ENCODE assay signal across 8 mouse cellular contexts in genomic region chr5:34637591-34638156, GRCm38 (mm10). TPM values are rescaled to one million over a fixed set of nuclear protein-coding genes. Genes with fewer than 3 reads are reported as not detected.
DNase-seq lines count a peak whose midpoint lies in the region; ATAC-seq and TF ChIP-seq lines count a peak whose summit lies in the region.

No protein-coding gene starts in this region.

- ATAC-seq in lung, embryonic 14.5 days (ENCODE audit: insufficient read depth), result no peak
- no peak for ATAC-seq in lung, postnatal 0 days
- no peak for ATAC-seq in embryonic facial prominence, embryonic 13.5 days (ENCODE audit: insufficient number of reproducible peaks, insufficient read depth, low FRiP score, low TSS enrichment, low read depth)
- ATAC-seq in intestine, embryonic 16.5 days, result 0 out of 2 replicates have a peak, but pooled peaks have one; percentile 2
- no peak for ATAC-seq in neural tube, embryonic 13.5 days (ENCODE audit: low read depth)

- no peaks in the 10 kb centered on the region for H3K27me3 ChIP-seq in lung, embryonic 14.5 days (ENCODE audit: insufficient read depth, low read length)
- H3K27me3 ChIP-seq in lung, postnatal 0 days (replicated peaks; ENCODE audit: insufficient read depth, low read length), result no peaks in the 10 kb centered on the region
- H3K27me3 ChIP-seq in embryonic facial prominence, embryonic 13.5 days, result no peaks in the 10 kb centered on the region
- H3K27me3 ChIP-seq in intestine, embryonic 16.5 days (replicated peaks; ENCODE audit: control insufficient read depth, insufficient read depth, low read length), result no peaks in the 10 kb centered on the region
- H3K27me3 ChIP-seq in neural tube, embryonic 13.5 days, result no peaks in the 10 kb centered on the region

- TF ChIP-seq EP300 in lung, postnatal 0 days (IDR thresholded peaks at IDR 0.05), result no peak

- H3K9me3 ChIP-seq in lung, embryonic 14.5 days (ENCODE audit: low read depth, low read length), result no peaks in the 10 kb centered on the region
- no peaks in the 10 kb centered on the region for H3K9me3 ChIP-seq in lung, postnatal 0 days (ENCODE audit: low read length)
- no peaks in the 10 kb centered on the region for H3K9me3 ChIP-seq in embryonic facial prominence, embryonic 13.5 days
- no peaks in the 10 kb centered on the region for H3K9me3 ChIP-seq in intestine, embryonic 16.5 days (ENCODE audit: control insufficient read depth, low read length)
- H3K9me3 ChIP-seq in neural tube, embryonic 13.5 days, result no peaks in the 10 kb centered on the region

- 0 out of 2 replicates have a peak overlapping the region, but pooled peaks have one; percentile 14 for H3K27ac ChIP-seq in lung, embryonic 14.5 days (ENCODE audit: low read depth)
- H3K27ac ChIP-seq in lung, postnatal 0 days (ENCODE audit: low read length), result no peak overlapping the region
- 0 out of 2 replicates have a peak overlapping the region, but pooled peaks have one; percentile 93 for H3K27ac ChIP-seq in embryonic facial prominence, embryonic 13.5 days
- H3K27ac ChIP-seq in intestine, embryonic 16.5 days (ENCODE audit: low read length), result no peak overlapping the region
- 0 out of 2 replicates have a peak overlapping the region, but pooled peaks have one; percentile 89 for H3K27ac ChIP-seq in neural tube, embryonic 13.5 days (replicated peaks)

- H3K4me2 ChIP-seq in lung, embryonic 14.5 days, result peak overlapping the region; percentile 96
- no peak overlapping the region for H3K4me2 ChIP-seq in lung, postnatal 0 days (replicated peaks; ENCODE audit: low read depth, low read length)
- peak overlapping the region; percentile 81 for H3K4me2 ChIP-seq in embryonic facial prominence, embryonic 13.5 days
- H3K4me2 ChIP-seq in intestine, embryonic 16.5 days (ENCODE audit: low read depth, low read length), result 0 out of 2 replicates have a peak overlapping the region, but pooled peaks have one; percentile 96
- peak overlapping the region; percentile 91 for H3K4me2 ChIP-seq in neural tube, embryonic 13.5 days

- H3K4me3 ChIP-seq in lung, embryonic 14.5 days (ENCODE audit: low read depth, low read length), result peak overlapping the region; percentile 67
- no peak overlapping the region for H3K4me3 ChIP-seq in lung, postnatal 0 days (ENCODE audit: low read depth, low read length)
- H3K4me3 ChIP-seq in embryonic facial prominence, embryonic 13.5 days, result peak overlapping the region; percentile 58; the same call in 1 of the 2 replicates
- no peak overlapping the region for H3K4me3 ChIP-seq in intestine, embryonic 16.5 days (ENCODE audit: low read length)
- H3K4me3 ChIP-seq in neural tube, embryonic 13.5 days, result peak overlapping the region; percentile 61; the same call in 1 of the 2 replicates

- peaks cover 74% of the 10 kb centered on the region for H3K36me3 ChIP-seq in lung, embryonic 14.5 days (ENCODE audit: insufficient read depth)
- peaks cover 5% of the 10 kb centered on the region; the same call in 1 of the 2 replicates for H3K36me3 ChIP-seq in lung, postnatal 0 days (ENCODE audit: insufficient read depth, low read length)
- peaks cover 76% of the 10 kb centered on the region for H3K36me3 ChIP-seq in embryonic facial prominence, embryonic 13.5 days
- H3K36me3 ChIP-seq in intestine, embryonic 16.5 days (ENCODE audit: control insufficient read depth, insufficient read depth, low read length), result peaks cover 18% of the 10 kb centered on the region
- H3K36me3 ChIP-seq in neural tube, embryonic 13.5 days, result peaks cover 70% of the 10 kb centered on the region

- 73% methylated on average over 7 of the region's 7 CpGs for WGBS in lung, embryonic 14.5 days
- WGBS in lung, postnatal 0 days, result 71% methylated on average over 7 of the region's 7 CpGs
- WGBS in embryonic facial prominence, embryonic 13.5 days, result 78% methylated on average over 7 of the region's 7 CpGs
- WGBS in intestine, embryonic 16.5 days, result 75% methylated on average over 7 of the region's 7 CpGs
- WGBS in neural tube, embryonic 13.5 days, result 85% methylated on average over 7 of the region's 7 CpGs

- DNase-seq in lung, embryonic 14.5 days, result no peak
- no peak for DNase-seq in lung, postnatal 0 days (ENCODE audit: low spot score)
- DNase-seq in spleen, postnatal 36 days (ENCODE audit: low spot score in 2 of 2), result no peak
- DNase-seq in right cerebral cortex, adult 18-20 months, result no peak
- DNase-seq in right cerebral cortex, postnatal 36 days (ENCODE audit: low spot score in 2 of 2), result no peak

- peaks cover 6% of the 10 kb centered on the region; the same call in 1 of the 2 replicates for H3K4me1 ChIP-seq in lung, embryonic 14.5 days (ENCODE audit: insufficient read depth)
- peaks cover 3% of the 10 kb centered on the region; the same call in 1 of the 2 replicates for H3K4me1 ChIP-seq in lung, postnatal 0 days (ENCODE audit: insufficient read depth, low read depth, low read length)
- peaks cover 27% of the 10 kb centered on the region for H3K4me1 ChIP-seq in embryonic facial prominence, embryonic 13.5 days
- peaks cover 18% of the 10 kb centered on the region for H3K4me1 ChIP-seq in intestine, embryonic 16.5 days (ENCODE audit: control insufficient read depth, insufficient read depth, low read length)
- H3K4me1 ChIP-seq in neural tube, embryonic 13.5 days (replicated peaks), result peaks cover 27% of the 10 kb centered on the region

- peak overlapping the region; percentile 76 for H3K9ac ChIP-seq in lung, embryonic 14.5 days
- H3K9ac ChIP-seq in lung, postnatal 0 days (replicated peaks; ENCODE audit: low read depth), result no peak overlapping the region
- H3K9ac ChIP-seq in embryonic facial prominence, embryonic 13.5 days, result peak overlapping the region; percentile 83
- H3K9ac ChIP-seq in intestine, embryonic 16.5 days (ENCODE audit: low read depth, low read length), result peak overlapping the region; percentile 83; the same call in 1 of the 2 replicates
- H3K9ac ChIP-seq in neural tube, embryonic 13.5 days, result peak overlapping the region; percentile 80

- no peak for TF ChIP-seq CTCF in lung, embryonic 14.5 days (IDR thresholded peaks at IDR 0.05; ENCODE audit: low read depth)
- TF ChIP-seq CTCF in lung, postnatal 0 days (IDR thresholded peaks at IDR 0.05), result no peak

RNA-seq across cellular contexts. Expression of gene Mfsd10, which starts 0.7 kb away (rescaled TPM):
- 128 and 138 TPM in 2 replicates for polyA plus RNA-seq in lung, embryonic 14.5 days (2014; fragmentation: Nextera tagmentation; extraction: Ambion mirVana)
- 52.1 and 75.2 TPM in 2 replicates for polyA plus RNA-seq in lung, postnatal 0 days (2015; fragmentation: Nextera tagmentation; extraction: Ambion mirVana)
- 129 and 146 TPM in 2 replicates for polyA plus RNA-seq in embryonic facial prominence, embryonic 13.5 days (2015; fragmentation: Nextera tagmentation; extraction: Ambion mirVana)
- polyA plus RNA-seq in intestine, embryonic 16.5 days (2015; fragmentation: Nextera tagmentation; extraction: Ambion mirVana), result 116 and 118 TPM in 2 replicates
- polyA plus RNA-seq in neural tube, embryonic 13.5 days (2015; fragmentation: Nextera tagmentation; extraction: Ambion mirVana), result 77.5 and 77.8 TPM in 2 replicates

RNA-seq across cellular contexts. Expression of gene Nop14, which starts 22.3 kb away (rescaled TPM):
- 23.9 and 24.0 TPM in 2 replicates for polyA plus RNA-seq in lung, embryonic 14.5 days (2014; fragmentation: Nextera tagmentation; extraction: Ambion mirVana)
- 11.1 and 11.6 TPM in 2 replicates for polyA plus RNA-seq in lung, postnatal 0 days (2015; fragmentation: Nextera tagmentation; extraction: Ambion mirVana)
- polyA plus RNA-seq in embryonic facial prominence, embryonic 13.5 days (2015; fragmentation: Nextera tagmentation; extraction: Ambion mirVana), result 29.4 and 32.5 TPM in 2 replicates
- 21.0 and 23.7 TPM in 2 replicates for polyA plus RNA-seq in intestine, embryonic 16.5 days (2015; fragmentation: Nextera tagmentation; extraction: Ambion mirVana)
- polyA plus RNA-seq in neural tube, embryonic 13.5 days (2015; fragmentation: Nextera tagmentation; extraction: Ambion mirVana), result 21.7 and 22.8 TPM in 2 replicates

RNA-seq across cellular contexts. Expression of gene Grk4, which starts 22.5 kb away (rescaled TPM):
- polyA plus RNA-seq in lung, embryonic 14.5 days (2014; fragmentation: Nextera tagmentation; extraction: Ambion mirVana), result 1.7 and 2.8 TPM in 2 replicates
- polyA plus RNA-seq in lung, postnatal 0 days (2015; fragmentation: Nextera tagmentation; extraction: Ambion mirVana), result 3.5 and 5.1 TPM in 2 replicates
- polyA plus RNA-seq in embryonic facial prominence, embryonic 13.5 days (2015; fragmentation: Nextera tagmentation; extraction: Ambion mirVana), result 4.1 and 5.0 TPM in 2 replicates
- 0.93 and 1.2 TPM in 2 replicates for polyA plus RNA-seq in intestine, embryonic 16.5 days (2015; fragmentation: Nextera tagmentation; extraction: Ambion mirVana)
- polyA plus RNA-seq in neural tube, embryonic 13.5 days (2015; fragmentation: Nextera tagmentation; extraction: Ambion mirVana), result 1.6 and 2.5 TPM in 2 replicates

Comparison
In these comparisons a context has a peak if more than half of its experiments do, and no peak if none do; other contexts are left out.
1. H3K27ac ChIP-seq: peak in lung, embryonic 14.5 days (single experiment), embryonic facial prominence, embryonic 13.5 days (single experiment) and neural tube, embryonic 13.5 days (single experiment); none in lung, postnatal 0 days (single experiment) and intestine, embryonic 16.5 days (single experiment).
2. H3K4me3 ChIP-seq: peak in lung, embryonic 14.5 days (single experiment), embryonic facial prominence, embryonic 13.5 days (single experiment) and neural tube, embryonic 13.5 days (single experiment); none in lung, postnatal 0 days (single experiment) and intestine, embryonic 16.5 days (single experiment).